Mouse (Mus musculus): ENCODE data around the gene Rplp1.

Gene Rplp1

GRCm38 (mm10) chr9:61914203-61914916, at the start of gene Rplp1:
Gene Rplp1 (minus strand): TSS chr9:61914542.
- in situ Hi-C loops (cut with MboI; ENCODE audit: low pct_unique_long_range_greater_than_20kb in 1 of 2, low sequenced_read_pairs in 2 of 2, unreplicated experiment in 1 of 2) = no loop called here

DNA sequence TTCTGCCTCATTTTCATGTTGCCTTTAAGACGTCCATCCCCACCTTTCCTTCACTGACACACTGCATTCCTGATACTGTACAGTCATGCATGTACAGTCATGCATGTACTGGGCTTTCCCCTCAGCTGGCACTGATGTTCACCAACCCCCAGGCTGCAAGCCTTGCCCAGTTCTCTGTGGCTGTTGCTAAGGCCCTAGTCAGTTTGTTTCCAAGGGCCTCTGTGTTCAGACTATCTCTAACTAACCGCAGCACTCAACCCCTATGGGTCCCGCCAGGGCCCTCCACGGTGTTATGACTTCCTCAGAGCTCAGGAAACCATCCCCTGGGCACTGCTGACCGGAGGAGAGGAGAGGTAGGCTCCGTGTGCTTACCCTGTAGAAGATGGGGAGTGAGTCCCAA, 49.0 kb upstream of the Rplp1 start:
- in situ Hi-C loops (cut with MboI; ENCODE audit: low pct_unique_long_range_greater_than_20kb in 1 of 2, low sequenced_read_pairs in 2 of 2, unreplicated experiment in 1 of 2) = no loop called here

GRCm38 (mm10) chr9:61961181-61961580, 46.8 kb upstream of the Rplp1 start:
- in situ Hi-C loops (cut with MboI; ENCODE audit: low pct_unique_long_range_greater_than_20kb in 1 of 2, low sequenced_read_pairs in 2 of 2, unreplicated experiment in 1 of 2) = no loop called here

GRCm38 (mm10) chr9:61960753-61961152, 46.4 kb upstream of the Rplp1 start:
- in situ Hi-C loops (cut with MboI; ENCODE audit: low pct_unique_long_range_greater_than_20kb in 1 of 2, low sequenced_read_pairs in 2 of 2, unreplicated experiment in 1 of 2) = no loop called here

- in situ Hi-C loops (cut with MboI; ENCODE audit: low pct_unique_long_range_greater_than_20kb in 1 of 2, low sequenced_read_pairs in 2 of 2, unreplicated experiment in 1 of 2) = no loop called here
Observed at GRCm38 (mm10) chr9:61959921-61960569, 45.7 kb upstream of the Rplp1 start.

GRCm38 (mm10) chr9:61954707-61955106, 40.4 kb upstream of the Rplp1 start:
- in situ Hi-C loops (cut with MboI; ENCODE audit: low pct_unique_long_range_greater_than_20kb in 1 of 2, low sequenced_read_pairs in 2 of 2, unreplicated experiment in 1 of 2) = no loop called here

- in situ Hi-C loops (cut with MboI; ENCODE audit: low pct_unique_long_range_greater_than_20kb in 1 of 2, low sequenced_read_pairs in 2 of 2, unreplicated experiment in 1 of 2) = no loop called here
Observed at GRCm38 (mm10) chr9:61952241-61952640, 37.9 kb upstream of the Rplp1 start.

GRCm38 (mm10) chr9:61947402-61948346, 33.3 kb upstream of the Rplp1 start:
- in situ Hi-C loops (cut with MboI; ENCODE audit: low pct_unique_long_range_greater_than_20kb in 1 of 2, low sequenced_read_pairs in 2 of 2, unreplicated experiment in 1 of 2) = no loop called here

DNA sequence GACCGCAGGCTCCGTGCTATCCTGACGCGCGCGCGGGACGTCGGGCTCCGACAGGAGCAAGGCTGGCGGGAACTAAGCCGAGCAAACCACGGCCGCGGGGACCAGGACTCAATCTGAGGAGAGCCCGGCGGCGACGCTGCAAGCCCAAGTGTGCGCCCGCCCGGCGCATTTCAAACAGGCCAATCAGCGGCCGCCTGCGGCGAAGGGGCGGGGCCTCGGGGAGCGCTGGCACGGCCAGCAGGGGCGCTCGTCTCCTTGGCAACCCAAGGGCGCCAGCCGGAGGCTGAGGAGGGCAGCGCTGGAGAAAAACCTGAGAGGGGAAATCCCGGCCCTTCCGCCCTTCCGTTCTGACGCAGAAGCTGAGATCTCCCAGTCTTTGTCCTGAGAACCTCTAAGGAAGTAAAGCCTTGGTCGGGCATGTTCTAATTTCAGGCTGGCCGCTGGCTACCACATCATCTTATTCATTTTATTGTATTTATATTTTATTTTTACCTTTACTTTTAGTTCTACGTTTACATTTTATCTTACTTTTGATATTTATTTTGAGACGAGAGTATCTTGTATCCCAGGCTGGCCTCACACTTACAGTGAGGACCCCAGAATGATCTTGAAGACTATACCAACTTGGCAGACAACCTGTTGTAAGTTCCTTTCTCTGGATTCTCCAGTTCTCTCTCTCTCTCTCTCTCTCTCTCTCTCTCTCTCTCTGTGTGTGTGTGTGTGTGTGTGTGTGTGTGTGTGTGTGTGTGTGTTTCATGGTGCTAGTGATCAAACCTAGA, 32.5 kb upstream of the Rplp1 start, which contains the start of gene Kif23:
TSS of gene Kif23 (minus strand) at position 152 of the 779 bp plus-strand sequence.
- in situ Hi-C loops (cut with MboI; ENCODE audit: low pct_unique_long_range_greater_than_20kb in 1 of 2, low sequenced_read_pairs in 2 of 2, unreplicated experiment in 1 of 2) = no loop called here

DNA sequence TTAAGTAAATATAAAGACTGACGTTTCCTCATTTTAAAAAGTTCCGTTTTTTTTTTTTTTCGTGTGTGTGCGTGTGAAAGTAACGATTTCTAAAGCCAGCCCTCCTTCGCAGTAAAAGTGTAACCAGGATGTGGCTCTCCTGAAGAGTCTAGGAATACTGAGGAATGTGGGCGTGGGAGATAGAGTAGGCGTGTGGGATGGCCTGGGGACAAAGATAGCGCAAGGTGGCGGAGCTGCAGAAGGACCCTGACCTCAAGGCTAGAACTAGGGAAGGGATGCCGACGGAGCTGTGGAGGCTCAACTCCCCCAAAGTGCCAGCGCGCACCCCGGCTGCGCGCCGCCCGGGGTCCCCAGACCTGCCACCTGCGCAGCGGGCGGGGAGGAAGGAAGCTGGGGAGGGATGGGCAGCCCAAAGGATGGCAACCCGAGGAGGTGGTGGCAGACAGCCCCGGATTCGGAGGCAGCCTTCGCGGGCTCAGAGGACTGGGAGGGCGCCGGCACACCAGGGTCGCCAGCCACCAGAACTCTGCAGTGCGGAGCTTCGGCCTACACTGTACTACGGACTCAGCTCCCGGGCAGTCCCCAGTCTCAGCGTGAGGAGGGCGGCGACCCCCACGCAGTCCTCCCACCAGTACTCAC, 31.8 kb upstream of the Rplp1 start:
- in situ Hi-C loops (cut with MboI; ENCODE audit: low pct_unique_long_range_greater_than_20kb in 1 of 2, low sequenced_read_pairs in 2 of 2, unreplicated experiment in 1 of 2) = no loop called here

DNA sequence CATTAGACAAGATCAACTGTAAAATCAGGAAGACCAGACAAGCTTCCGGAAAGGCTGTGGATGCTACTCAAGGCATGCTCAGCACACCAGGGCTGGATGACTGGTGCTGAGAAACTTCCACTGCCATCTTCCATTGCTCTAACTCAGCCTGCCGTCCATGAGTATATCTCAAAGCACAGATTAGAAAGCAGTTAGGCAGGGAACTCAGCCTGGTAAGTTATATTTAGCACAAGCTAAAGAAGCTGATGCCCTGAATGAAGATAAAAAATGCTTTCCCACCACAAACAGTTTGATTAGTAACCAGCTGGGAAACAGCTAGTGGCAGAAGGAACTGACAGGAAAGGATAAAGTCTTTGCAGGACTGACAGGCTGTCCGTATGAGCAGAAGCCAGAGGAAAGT, 26.7 kb upstream of the Rplp1 start:
- in situ Hi-C loops (cut with MboI; ENCODE audit: low pct_unique_long_range_greater_than_20kb in 1 of 2, low sequenced_read_pairs in 2 of 2, unreplicated experiment in 1 of 2) = no loop called here

DNA sequence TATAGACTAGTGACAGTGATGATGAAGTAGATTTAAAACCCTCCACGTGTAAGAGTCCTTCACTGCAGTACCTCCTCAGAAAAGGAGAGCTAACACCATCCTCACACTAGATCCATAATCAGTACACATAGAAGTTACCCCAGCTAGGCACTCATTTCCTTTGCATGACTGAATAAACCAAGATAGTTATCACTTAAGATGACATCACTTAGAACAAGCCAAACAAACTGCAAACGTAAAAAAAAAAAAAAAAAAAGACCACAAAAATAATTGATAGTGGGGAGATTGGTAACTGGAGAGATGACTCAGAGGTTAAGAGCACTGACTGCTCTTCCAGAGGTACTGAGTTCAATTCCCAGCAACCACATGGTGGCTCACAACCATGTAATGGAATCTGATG, 19.0 kb upstream of the Rplp1 start:
- in situ Hi-C loops (cut with MboI; ENCODE audit: low pct_unique_long_range_greater_than_20kb in 1 of 2, low sequenced_read_pairs in 2 of 2, unreplicated experiment in 1 of 2) = no loop called here

GRCm38 (mm10) chr9:61932009-61932408, 17.7 kb upstream of the Rplp1 start:
- in situ Hi-C loops (cut with MboI; ENCODE audit: low pct_unique_long_range_greater_than_20kb in 1 of 2, low sequenced_read_pairs in 2 of 2, unreplicated experiment in 1 of 2) = no loop called here

GRCm38 (mm10) chr9:61925086-61925660, 10.8 kb upstream of the Rplp1 start:
- in situ Hi-C loops (cut with MboI; ENCODE audit: low pct_unique_long_range_greater_than_20kb in 1 of 2, low sequenced_read_pairs in 2 of 2, unreplicated experiment in 1 of 2) = no loop called here

DNA sequence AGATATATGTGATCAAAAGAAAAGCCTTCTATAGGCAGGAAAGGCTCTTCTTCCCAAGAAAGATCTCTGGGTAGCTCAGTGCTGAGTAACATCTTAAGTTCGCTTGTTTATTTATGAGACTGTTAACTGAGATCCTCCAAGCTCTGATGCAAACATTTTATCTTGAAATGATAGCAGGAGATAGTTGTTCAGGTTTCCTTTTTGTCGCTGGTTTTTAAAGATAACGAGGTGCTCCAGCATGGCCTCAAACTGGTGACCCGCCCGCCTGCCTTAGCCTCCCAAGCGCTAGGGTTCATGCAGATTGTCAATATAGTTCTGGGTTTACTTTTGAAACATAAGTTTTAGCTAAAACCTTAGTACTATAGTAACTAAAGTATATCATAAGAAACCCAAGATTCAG, 6.0 kb upstream of the Rplp1 start:
- in situ Hi-C loops (cut with MboI; ENCODE audit: low pct_unique_long_range_greater_than_20kb in 1 of 2, low sequenced_read_pairs in 2 of 2, unreplicated experiment in 1 of 2) = no loop called here

- in situ Hi-C loops (cut with MboI; ENCODE audit: low pct_unique_long_range_greater_than_20kb in 1 of 2, low sequenced_read_pairs in 2 of 2, unreplicated experiment in 1 of 2) = no loop called here
Observed at GRCm38 (mm10) chr9:61919464-61919863, 5.1 kb upstream of the Rplp1 start.

DNA sequence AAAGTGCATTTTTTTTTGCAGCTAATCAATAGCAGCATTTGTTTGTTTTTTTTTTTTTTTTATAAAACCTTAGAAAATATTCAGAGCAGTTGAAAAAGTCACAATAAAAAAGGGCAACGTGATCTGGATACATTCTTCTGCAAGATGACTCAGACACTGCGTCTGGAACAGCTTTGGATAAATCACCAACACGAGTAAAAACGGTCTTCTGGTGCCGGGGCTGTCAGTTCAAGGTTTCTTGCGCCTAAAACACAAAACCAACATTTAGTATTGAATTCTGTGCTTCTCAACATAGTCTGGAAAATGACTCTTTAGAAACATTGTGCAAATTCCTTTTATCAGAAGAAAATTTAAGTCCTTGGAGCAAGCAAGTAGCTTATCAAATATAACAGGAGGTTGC, 3.1 kb upstream of the Rplp1 start:
- in situ Hi-C loops (cut with MboI; ENCODE audit: low pct_unique_long_range_greater_than_20kb in 1 of 2, low sequenced_read_pairs in 2 of 2, unreplicated experiment in 1 of 2) = no loop called here

DNA sequence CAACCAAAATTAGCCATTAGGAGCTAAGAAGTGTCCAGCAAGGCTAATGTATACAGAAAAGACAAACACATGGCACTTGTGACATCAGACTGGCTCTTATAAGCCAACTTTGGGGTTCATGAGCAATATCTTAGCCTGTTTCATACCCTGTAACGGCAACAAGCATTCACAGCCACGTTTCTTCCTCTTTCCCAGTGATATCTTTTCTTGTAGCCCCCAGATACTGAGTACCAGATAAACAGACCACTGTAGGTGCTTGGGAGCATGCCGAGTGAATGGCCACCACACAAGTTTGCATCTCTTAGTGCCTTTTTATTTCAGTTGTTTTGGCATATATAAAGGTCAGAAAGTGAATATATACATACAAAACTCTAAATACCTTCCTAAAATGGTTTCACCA, 2.6 kb upstream of the Rplp1 start:
- in situ Hi-C loops (cut with MboI; ENCODE audit: low pct_unique_long_range_greater_than_20kb in 1 of 2, low sequenced_read_pairs in 2 of 2, unreplicated experiment in 1 of 2) = no loop called here
